Mouse (Mus musculus) heart, postnatal 10 days (tissue): ENCODE results near the gene Spata46. TPM values are rescaled to one million over a fixed set of nuclear protein-coding genes. Genes with fewer than 3 reads are reported as not detected.
A peak's percentile ranks its signal among the peaks of the same experiment; 100 is the strongest.

Experiments used
- DNase-seq, 2 experiments: peaks; one replicate each; pipeline ENCODE4 v3.0.0; 2021
- intact Hi-C: fragments of 180-260 bp; cut with DNase I; formaldehyde crosslinking; loops from one replicate; pipeline ENCODE4 v1.15.1; 2025
- total RNA-seq, 2 experiments: library from RNA; stranded (reverse); gene quantifications; 2 replicates each; pipeline ENCODE4 v1.2.3; 2021

The Spata46 gene
- total RNA-seq, 2 experiments from 2014 or later, result not detected

DNA sequence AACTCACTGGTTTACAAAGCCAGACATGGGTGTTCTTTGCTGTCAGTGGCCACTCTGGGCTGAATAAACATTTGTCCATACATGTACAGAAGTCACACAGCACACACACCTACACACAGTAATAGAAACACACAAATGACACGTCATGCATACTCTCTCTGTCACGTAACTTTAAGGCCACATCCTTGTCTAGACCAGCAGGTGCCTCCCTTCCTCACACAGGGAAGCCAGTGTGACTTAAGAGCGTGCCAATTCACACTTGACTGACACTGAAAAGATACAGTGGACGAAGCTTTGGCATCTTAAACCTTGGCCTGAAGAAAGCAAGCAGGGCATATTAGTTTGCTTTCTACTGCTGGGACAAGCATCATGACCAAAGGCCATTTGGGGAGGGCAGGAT, 24.2 kb downstream of the Spata46 start:
- no peak for DNase-seq
- intact Hi-C loops, result no loop called here

DNA sequence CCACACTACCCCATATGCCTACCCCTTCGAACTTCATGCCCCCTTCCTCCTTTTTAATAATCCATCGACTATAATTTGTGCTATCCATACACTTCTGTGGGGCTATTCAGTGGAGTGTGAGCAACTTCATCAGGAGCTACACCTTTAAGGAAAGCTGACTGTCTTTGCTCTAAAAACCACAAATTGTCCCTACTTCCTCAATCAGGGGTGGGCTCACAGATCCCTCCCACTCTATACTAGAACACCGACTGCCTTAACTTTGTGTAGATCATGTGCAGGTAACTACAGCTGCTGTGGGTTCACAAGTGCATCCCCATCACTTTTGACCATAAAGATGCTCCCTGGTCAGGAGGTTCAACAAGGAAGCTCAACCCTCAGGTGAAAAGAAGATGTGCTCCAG, 31.3 kb downstream of the Spata46 start:
- DNase-seq, result no peak
- intact Hi-C loops, result no loop called here

DNA sequence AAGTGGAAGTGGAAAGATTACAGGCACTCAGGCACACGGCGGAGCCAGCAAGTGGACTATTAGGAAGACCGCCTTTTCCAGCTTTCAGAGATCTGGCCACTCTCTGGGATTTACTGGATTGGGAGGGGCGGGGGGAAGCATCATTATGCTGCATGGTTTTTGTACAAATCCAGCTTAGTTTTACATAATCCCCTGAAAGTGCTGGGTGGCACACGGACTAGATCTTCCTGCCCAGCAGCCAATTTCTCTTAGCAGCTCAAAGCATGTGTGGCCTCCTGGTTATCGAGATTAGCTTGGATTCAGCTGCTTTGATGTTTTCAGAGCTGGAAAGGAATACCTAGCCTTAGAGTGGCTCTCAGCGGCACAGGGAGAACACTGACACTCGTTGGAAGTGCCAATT, 34.5 kb downstream of the Spata46 start:
- intact Hi-C loops, result no loop called here
- no peak for DNase-seq

DNA sequence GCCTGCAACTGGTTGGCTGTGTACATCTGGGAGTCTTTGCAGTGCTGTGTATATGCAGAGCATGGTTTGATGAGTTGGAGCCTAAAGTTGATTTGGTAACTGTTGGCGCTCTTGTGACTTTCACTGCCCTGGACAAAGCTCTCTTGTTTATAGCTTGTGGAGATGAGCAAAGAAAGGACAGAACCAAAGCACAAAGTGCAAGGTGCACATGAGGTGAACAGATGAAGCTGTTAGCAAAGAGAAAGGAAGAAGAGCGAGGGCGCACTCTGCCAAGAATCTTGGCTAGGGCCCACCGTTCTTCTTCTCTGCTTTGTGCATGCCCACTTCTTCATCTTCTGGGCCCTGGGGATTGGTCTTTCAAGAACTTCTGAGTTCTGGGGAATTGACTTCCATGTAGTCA, 35.3 kb downstream of the Spata46 start:
- no peak for DNase-seq
- intact Hi-C loops, result no loop called here

DNA sequence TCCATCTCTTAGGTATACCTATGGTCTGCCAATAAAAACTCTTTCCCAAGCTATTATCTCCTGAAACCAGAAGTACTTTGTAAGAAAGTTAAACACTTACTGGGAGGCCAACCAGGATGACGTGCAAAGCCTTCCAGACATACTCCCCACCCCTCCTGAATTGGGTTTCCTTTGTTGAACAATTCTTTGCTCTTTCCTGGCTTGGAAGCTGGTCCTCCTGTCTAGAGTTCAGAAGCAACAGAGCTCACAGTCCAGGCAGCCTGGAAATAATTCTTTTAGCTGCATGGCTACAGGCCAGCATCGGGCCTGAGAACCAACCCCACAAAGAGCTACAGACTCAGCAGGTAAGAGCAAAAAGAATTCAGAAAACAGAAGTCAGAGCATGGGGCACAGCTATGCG, 37.7 kb downstream of the Spata46 start:
- peak; percentile 4 to 14 for DNase-seq
- intact Hi-C loops, result no loop called here

DNA sequence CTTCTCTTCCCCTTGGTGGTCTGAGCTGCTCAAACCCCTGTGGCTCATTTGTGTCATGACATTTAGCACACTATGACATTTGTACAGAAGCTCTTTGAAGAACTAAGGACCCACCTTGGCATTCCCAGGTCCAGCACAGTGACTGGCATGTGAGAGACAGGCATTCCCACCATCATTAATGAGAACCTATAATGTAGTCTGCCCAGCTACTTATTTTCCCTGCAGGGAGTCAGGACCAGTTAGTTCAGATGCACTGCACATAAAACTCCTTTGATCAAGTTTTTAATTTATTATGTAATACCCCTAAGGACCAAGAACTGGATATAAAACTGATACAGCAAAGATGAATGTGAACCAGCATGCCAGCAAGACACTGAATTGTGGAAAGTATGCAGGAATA, 42.5 kb downstream of the Spata46 start:
- intact Hi-C loops, result no loop called here
- DNase-seq, result no peak

DNA sequence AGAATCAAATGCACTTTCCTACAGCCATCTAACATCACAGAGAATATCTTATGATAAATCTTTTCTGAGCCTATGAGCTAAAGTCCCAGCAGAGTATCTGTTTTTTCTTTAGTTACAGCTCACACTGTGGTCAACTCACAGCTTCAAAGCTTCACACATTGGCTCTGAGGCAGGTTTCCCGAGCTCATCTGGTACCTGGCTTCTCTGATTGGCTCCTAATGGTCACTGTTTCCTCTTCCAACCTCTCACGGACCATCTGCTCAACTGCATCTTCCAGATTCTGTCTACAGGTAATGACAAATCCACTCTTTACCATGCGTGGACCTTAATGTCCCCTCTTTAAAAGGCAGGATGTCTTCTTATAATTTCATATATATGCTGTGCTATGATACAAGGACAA, 44.7 kb downstream of the Spata46 start:
- DNase-seq, result no peak

DNA sequence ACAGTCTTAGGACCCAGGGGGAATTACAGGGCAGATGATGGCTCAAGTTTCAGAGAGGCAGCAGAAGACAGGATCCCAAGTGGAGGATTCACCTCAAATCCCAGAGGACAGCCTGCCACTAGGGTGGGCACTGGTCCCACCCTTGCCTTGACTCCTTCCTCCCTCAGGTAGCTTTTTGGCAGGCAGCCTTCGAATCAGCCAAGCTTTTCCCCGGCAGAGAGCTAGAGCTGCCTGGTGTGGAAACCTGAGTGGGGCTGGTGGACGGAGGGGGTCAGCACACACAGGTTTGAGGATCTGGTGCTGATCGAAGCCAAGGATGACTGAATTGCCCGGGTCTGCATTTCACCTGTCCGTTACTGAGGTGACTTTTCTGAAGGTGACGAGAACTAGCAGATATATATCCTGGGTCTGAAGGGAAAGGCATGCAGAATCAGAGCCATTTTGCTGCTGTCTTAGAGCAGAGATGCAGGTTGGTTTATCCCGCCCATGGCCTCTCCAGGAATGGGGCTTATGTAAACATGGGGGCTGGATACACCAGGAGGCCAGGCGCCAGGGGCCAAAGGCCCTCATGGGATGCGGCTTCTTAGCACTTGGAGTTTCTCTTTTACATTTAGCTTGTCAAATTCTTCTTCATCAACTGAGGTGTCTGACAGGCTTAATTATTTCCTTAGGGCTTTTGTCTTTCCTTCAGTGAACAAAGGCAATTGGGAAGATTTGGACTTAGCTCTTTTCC, 51.7 kb downstream of the Spata46 start:
- intact Hi-C loops, result no loop called here
- DNase-seq, result no peak

More for the DNA sequence above, 44.7 kb downstream of the Spata46 start:
- intact Hi-C loops, result no loop called here

Other genes with a start within 250 kb of the Spata46 start
- gene Ddr2, start 198.0 kb upstream of the Spata46 start, total RNA-seq, result 10 to 100 TPM; 27.8 to 30.5 TPM
- gene Uap1, start 133.8 kb upstream of the Spata46 start, total RNA-seq, result 10 to 100 TPM; 47.0 to 48.0 TPM
- gene Uhmk1, start 93.4 kb upstream of the Spata46 start, total RNA-seq, result 10 to 100 TPM; 21.2 to 22.2 TPM
- gene Sh2d1b2, start 76.1 kb upstream of the Spata46 start, total RNA-seq, result not detected
- gene Sh2d1b1, start 31.5 kb upstream of the Spata46 start, total RNA-seq, result under 1 TPM; 0.10 to 0.12 TPM
- gene Gm7694, start 2.5 kb upstream of the Spata46 start, total RNA-seq, result 1 to 10 TPM; 7.5 to 8.8 TPM